Mouse (Mus musculus) small intestine, adult 2 months (tissue): ENCODE measurements at regions not wholly inside any gene's neighbourhood (a gene's known extent, or its start where the extent isn't known, plus 50 kb on each side); places are given as distances from the start of the nearest gene placed in this dataset.

Source experiments
- CTCF ChIP-seq: fragments of 200-500 bp; IDR thresholded peaks from 2 replicates; pipeline ENCODE4 v1.5.1; 2012; ENCODE audit warnings: low read depth, mild to moderate bottlenecking, control low read depth, inconsistent platforms, low read length, moderate library complexity, mixed read lengths; ENCODE audit not compliant: insufficient replicate concordance, insufficient read length; ENCODE audit errors: extremely low read depth
- POLR2A ChIP-seq: fragments of 200-500 bp; IDR thresholded peaks from 2 replicates; pipeline ENCODE4 v1.6.1; 2012; ENCODE audit warnings: low read depth, mild to moderate bottlenecking, control low read depth, inconsistent platforms, low read length, moderate library complexity

DNA sequence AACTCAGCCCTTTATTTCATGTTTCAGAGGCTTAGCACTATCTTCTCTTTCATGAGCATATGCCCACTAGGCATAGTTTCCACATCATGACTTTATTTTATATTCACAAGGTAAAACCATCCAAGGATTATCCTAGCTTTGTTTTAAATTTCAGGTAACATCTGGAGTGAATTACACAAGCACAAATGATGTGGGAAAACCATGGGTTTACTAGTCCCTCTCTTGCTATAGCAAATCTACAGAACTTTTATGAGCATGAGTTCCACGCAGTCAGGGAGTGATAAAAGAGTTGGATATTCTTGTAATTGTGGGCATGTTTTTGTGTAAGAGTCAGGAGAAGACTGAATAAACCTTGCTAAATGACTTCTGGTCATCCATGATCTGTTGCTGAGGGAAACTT, 78.0 kb upstream of the Gm11232 start:
- TF ChIP-seq POLR2A (no peak), CTCF (no peak)
